Mouse (Mus musculus): Measurements from ENCODE around the gene Spata5. TPM values are rescaled to one million over a fixed set of nuclear protein-coding genes. Genes with fewer than 3 reads are reported as not detected.
"Not testable (repeated sequence)": the region's sequence is repeated elsewhere in the genome, so short reads cannot be mapped to it uniquely, and the experiment has no call there.

The Spata5 gene
- polyA plus RNA-seq, 1 experiment from 2014 or later: 43.9 TPM

DNA sequence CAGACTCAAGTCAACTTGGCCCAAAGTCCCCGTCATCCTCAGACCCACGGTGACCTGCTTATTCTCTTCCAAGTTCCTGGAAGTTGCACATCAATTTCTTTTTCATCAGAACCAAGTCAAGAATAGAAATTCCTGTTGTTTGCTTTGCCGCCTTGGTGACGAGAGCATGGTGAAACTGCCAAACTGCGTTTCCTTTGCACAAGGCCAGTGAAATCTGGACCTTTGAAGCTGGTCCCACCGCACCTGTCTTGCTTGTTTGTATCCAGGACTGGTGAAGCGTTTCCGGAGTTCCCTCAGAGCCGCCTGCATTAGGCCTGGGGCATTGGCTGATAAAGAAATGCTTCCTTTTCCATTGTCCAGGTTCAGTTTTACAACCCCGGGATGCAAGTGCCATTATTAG is 176.0 kb downstream of the Spata5 start:
- no peak for ATAC-seq (ENCODE audit: low FRiP score, low read depth)
- Histone ChIP-seq H3K27ac (replicated peaks) (no peak overlapping the region), H3K9ac (replicated peaks) (no peak overlapping the region), H3K4me2 (replicated peaks) (no peak overlapping the region), H3K36me3 (no peaks in the 10 kb centered on the region), H3K4me3 (no peak overlapping the region), H3K9me3 (no peaks in the 10 kb centered on the region; the same call in 1 of the 2 replicates), H3K27me3 (peaks cover 11% of the 10 kb centered on the region; the same call in 1 of the 2 replicates), H3K4me1 (no peaks in the 10 kb centered on the region; the same call in 1 of the 2 replicates)
- WGBS: 75% methylated on average over 10 of the region's 10 CpGs

DNA sequence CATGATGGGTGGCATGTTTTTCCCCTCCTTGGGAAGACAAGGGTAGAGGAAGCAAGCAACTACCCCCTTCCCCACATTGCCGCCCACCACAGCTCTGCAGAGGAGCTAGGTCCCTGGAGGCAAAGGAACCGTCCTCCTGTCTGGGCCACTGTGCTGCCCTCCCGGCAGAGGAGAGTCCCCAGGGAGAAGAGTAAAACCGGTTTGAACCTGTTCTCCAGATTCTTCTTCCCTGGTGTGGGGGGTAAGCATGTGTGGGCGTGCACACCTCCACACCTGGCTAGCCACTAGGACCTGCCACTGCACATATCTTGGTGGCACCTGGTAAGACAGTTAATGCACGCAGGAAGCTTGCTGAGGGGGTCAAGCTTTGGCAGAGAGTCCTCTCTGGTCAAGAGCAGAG is 176.8 kb downstream of the Spata5 start:
- H3K9ac ChIP-seq (replicated peaks): no peak overlapping the region
- no peaks in the 10 kb centered on the region; the same call in 1 of the 2 replicates for H3K4me1 ChIP-seq
- H3K4me2 ChIP-seq (replicated peaks): no peak overlapping the region
- H3K36me3 ChIP-seq: no peaks in the 10 kb centered on the region
- no peaks in the 10 kb centered on the region for H3K9me3 ChIP-seq
- no peak overlapping the region for H3K27ac ChIP-seq (replicated peaks)
- no peak for ATAC-seq (ENCODE audit: low FRiP score, low read depth)
- 77% methylated on average over 6 of the region's 6 CpGs for WGBS
- H3K27me3 ChIP-seq: peaks cover 11% of the 10 kb centered on the region; the same call in 1 of the 2 replicates
- no peak overlapping the region for H3K4me3 ChIP-seq

DNA sequence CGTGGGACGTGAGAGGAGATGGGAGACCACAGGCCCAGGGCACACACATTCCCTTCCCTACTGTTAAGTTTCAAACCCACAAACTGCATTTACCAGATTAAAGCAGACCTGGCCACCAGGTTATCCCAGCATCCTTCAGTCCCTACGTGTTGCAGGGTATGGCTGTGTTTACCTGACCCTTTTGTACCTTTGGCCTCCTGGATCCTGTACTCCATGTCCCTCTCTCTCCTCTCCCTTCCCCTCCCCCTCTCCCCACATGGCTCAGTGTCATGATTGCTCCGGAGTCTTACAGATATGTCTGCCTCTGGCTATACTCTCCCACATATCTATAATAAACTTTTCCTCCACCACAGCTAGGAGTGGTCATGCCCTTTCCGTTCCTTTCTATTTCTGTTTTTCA is 177.5 kb downstream of the Spata5 start:
- no peak for ATAC-seq (ENCODE audit: low FRiP score, low read depth)
- Histone ChIP-seq H3K4me3 (no peak overlapping the region), H3K27me3 (peaks cover 7% of the 10 kb centered on the region; the same call in 1 of the 2 replicates), H3K4me2 (replicated peaks) (no peak overlapping the region), H3K4me1 (no peaks in the 10 kb centered on the region; the same call in 1 of the 2 replicates), H3K36me3 (no peaks in the 10 kb centered on the region), H3K27ac (replicated peaks) (no peak overlapping the region), H3K9ac (replicated peaks) (no peak overlapping the region), H3K9me3 (no peaks in the 10 kb centered on the region)
- WGBS: 81% methylated on average over 5 of the region's 5 CpGs

DNA sequence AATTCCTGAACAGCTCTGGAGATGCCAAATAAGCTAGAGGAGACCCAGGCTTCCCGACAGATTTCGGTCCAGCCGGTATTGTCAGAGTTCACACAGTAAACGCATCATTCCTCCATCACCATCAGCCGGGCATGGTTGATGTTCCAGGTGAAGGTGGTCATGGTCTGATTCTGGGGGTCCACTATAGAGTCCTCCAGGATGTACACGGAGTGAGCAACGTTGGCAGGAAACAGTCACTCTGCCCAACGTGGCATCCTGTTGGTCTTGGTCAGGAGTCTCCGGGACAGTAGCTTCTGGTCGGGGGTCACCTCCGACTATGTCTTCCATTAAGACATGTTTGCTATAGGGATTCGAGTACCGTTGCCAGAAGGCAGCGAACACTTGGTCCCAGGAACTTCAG is 179.9 kb downstream of the Spata5 start:
- not testable (repeated sequence) for H3K4me3 ChIP-seq; H3K36me3 ChIP-seq; H3K4me1 ChIP-seq; H3K9me3 ChIP-seq; H3K4me2 ChIP-seq (replicated peaks); H3K9ac ChIP-seq (replicated peaks); ATAC-seq (ENCODE audit: low FRiP score, low read depth); H3K27me3 ChIP-seq; H3K27ac ChIP-seq (replicated peaks)
- 94% methylated on average over 14 of the region's 14 CpGs for WGBS

DNA sequence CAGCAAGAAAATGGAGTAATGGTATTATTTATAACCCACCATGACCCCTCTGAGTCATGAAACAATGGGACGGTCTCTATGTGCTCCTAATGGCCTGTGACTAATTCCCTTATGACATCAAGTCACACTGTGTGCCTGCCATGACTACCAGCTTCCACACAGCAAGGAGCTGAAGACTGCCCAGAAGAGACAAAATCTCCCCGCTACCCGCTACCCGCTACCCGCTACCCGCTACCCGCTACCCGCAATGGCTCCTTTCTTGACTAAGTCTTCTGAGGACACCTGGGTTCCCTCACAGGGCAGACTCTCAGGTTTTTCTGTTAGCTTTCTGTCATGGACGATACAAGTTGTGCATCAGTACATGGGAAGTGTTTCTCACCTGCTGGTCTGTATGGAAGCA is 182.7 kb downstream of the Spata5 start:
- WGBS: 97% methylated on average over 9 of the region's 9 CpGs
- H3K9me3 ChIP-seq: no peaks in the 10 kb centered on the region; the same call in 1 of the 2 replicates

DNA sequence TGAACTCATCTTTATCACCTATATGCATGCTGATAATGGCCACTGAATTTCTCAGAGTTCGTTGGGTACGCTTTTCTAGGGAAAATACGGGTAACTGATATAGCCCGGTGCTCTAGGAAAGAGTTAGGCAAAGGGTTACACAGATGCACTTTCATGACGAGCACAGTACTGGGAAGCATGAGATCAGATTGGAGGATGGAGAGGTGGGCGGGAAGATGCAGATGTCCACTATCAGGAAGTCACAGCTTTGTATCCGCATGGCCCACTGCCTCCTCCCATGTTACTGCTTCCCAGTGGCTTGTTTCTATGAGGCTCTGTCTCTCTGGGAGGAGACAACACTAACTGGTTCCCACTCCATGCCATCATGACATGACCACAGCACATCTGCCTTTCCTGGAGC is 183.2 kb downstream of the Spata5 start:
- Histone ChIP-seq H3K4me3 (no peak overlapping the region), H3K27ac (replicated peaks) (no peak overlapping the region), H3K4me1 (peaks cover 9% of the 10 kb centered on the region), H3K9me3 (no peaks in the 10 kb centered on the region; the same call in 1 of the 2 replicates), H3K27me3 (no peaks in the 10 kb centered on the region), H3K36me3 (no peaks in the 10 kb centered on the region), H3K4me2 (replicated peaks) (no peak overlapping the region), H3K9ac (replicated peaks) (no peak overlapping the region)
- WGBS: 89% methylated on average over 7 of the region's 7 CpGs
- no peak for ATAC-seq (ENCODE audit: low FRiP score, low read depth)

More for the DNA sequence above, 182.7 kb downstream of the Spata5 start:
- Histone ChIP-seq H3K27ac (replicated peaks) (no peak overlapping the region), H3K36me3 (no peaks in the 10 kb centered on the region), H3K4me1 (peaks cover 9% of the 10 kb centered on the region), H3K27me3 (no peaks in the 10 kb centered on the region), H3K4me2 (replicated peaks) (no peak overlapping the region), H3K4me3 (no peak overlapping the region), H3K9ac (replicated peaks) (no peak overlapping the region)
- no peak for ATAC-seq (ENCODE audit: low FRiP score, low read depth)

DNA sequence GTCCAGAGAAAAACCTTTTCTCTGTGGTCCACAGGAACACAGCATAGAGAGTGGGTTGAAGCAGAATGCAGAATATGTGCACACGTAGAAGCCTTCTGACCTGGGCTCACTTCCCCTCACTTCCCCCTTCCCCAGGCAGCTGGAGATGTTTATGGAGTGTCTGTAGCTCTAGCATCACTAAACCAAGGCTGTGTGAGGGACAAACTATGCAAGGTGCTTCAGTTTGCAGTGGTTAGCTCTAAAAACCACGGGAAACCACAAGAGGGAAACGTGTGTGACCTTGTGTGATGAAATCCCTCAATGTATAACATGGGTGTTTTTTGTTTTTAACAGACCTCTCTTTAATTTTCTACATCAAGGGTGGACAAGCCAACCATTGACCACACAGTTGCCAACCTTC is 183.8 kb downstream of the Spata5 start:
- Histone ChIP-seq H3K36me3 (no peaks in the 10 kb centered on the region), H3K27ac (replicated peaks) (no peak overlapping the region), H3K9ac (replicated peaks) (no peak overlapping the region), H3K4me1 (peaks cover 9% of the 10 kb centered on the region), H3K4me3 (no peak overlapping the region), H3K27me3 (no peaks in the 10 kb centered on the region), H3K9me3 (no peaks in the 10 kb centered on the region; the same call in 1 of the 2 replicates), H3K4me2 (replicated peaks) (no peak overlapping the region)
- no peak for ATAC-seq (ENCODE audit: low FRiP score, low read depth)
- WGBS: 83% methylated on average over 3 of the region's 3 CpGs

DNA sequence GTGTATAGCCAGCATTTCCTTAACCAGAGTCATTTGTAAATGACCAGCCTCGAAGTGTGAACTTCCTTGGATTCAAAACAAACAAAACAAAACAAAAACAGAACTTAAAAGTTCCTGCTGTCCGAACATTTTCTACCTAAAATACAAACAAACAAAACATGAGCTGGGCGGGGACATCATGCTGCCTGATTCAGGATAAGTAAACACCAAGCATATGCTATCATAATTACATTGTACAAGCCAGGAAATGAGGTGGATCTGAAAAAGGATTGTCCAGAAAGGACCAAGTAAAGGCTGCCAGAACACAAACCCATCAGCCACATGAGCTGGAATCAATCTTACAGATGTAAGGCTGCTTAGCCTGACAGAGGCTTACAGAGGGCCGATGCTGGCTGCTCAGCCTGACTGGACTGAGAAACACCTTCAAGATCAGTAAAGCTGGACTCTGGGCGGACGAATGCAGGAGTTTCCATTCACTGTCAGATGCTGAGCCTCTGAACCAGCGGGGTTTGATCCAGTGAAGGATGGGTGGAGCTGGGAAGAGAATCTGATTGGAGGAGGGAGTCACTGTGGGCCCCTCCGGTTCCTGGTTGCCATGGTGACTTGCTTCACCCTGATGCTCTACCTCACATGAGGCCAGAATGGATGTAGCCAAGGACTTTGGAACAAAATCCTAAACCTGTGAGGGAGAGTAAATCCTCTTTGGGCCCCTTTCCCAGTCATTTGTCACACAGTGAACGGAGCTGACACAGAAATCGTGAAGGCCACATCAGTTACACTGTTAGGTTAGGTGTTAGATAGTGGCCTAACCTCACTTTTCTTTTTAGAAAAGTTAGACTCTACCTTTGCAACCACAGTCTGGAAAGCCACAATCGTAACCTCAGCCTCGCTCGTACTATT is 185.5 kb downstream of the Spata5 start:
- 47% methylated on average over 13 of the region's 13 CpGs for WGBS
- no peak overlapping the region for H3K9ac ChIP-seq (replicated peaks)
- H3K4me2 ChIP-seq (replicated peaks): no peak overlapping the region
- H3K36me3 ChIP-seq: no peaks in the 10 kb centered on the region
- no peaks in the 10 kb centered on the region; the same call in 1 of the 2 replicates for H3K9me3 ChIP-seq
- H3K4me3 ChIP-seq: no peak overlapping the region
- peaks cover 9% of the 10 kb centered on the region for H3K4me1 ChIP-seq
- 0 out of 2 replicates have a peak overlapping the region, but pooled peaks have one; percentile 15 for H3K27ac ChIP-seq (replicated peaks)
- ATAC-seq (ENCODE audit: low FRiP score, low read depth): 0 out of 2 replicates have a peak, but pooled peaks have one; percentile 60
- H3K27me3 ChIP-seq: no peaks in the 10 kb centered on the region

DNA sequence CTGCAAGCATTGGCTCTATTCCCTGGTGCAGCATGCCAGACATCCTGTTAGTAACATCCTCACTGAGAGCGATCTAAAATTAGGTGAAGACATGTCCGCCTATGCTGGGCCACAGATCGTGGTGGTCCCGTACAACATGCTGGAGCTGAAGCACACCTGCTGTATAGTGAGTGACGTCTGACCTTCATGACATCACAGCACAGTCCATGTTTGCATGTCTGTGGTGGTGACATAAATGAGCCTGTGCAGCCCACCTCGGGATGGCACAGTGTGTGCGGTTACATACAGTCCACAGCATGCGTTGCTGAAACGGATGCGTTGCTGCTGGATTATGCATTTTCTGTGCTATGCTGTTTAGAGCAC is 186.2 kb downstream of the Spata5 start:
- H3K4me1 ChIP-seq: peaks cover 9% of the 10 kb centered on the region
- no peaks in the 10 kb centered on the region for H3K27me3 ChIP-seq
- H3K4me3 ChIP-seq: no peak overlapping the region
- H3K9ac ChIP-seq (replicated peaks): no peak overlapping the region
- no peak overlapping the region for H3K27ac ChIP-seq (replicated peaks)
- ATAC-seq (ENCODE audit: low FRiP score, low read depth): no peak
- no peak overlapping the region for H3K4me2 ChIP-seq (replicated peaks)
- H3K9me3 ChIP-seq: no peaks in the 10 kb centered on the region; the same call in 1 of the 2 replicates
- no peaks in the 10 kb centered on the region for H3K36me3 ChIP-seq
- WGBS: 92% methylated on average over 10 of the region's 10 CpGs

DNA sequence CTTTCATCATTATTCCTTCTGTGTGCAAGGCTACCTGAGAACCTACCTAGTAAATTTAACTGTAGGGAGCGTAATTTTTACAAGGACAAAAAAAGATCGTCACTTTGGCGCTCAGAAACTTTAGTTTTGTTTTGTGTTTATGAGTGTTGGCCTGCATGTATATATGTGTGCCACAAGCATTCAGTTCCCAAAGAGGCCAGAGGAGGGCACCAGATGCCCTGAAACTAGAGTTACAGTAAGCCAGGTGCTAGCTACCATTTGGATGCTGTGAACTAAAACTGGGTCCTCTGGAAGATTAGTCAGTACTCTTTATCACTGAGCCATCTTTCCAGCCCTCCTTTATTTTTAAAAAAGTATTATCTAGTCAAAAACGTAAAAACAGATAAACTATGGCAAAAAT is 189.2 kb downstream of the Spata5 start:
- H3K4me3 ChIP-seq: no peak overlapping the region
- H3K27me3 ChIP-seq: no peaks in the 10 kb centered on the region
- H3K4me1 ChIP-seq: peaks cover 9% of the 10 kb centered on the region
- H3K27ac ChIP-seq (replicated peaks): no peak overlapping the region
- ATAC-seq (ENCODE audit: low FRiP score, low read depth): no peak
- H3K4me2 ChIP-seq (replicated peaks): no peak overlapping the region
- 86% methylated on average over 4 of the region's 4 CpGs for WGBS
- no peak overlapping the region for H3K9ac ChIP-seq (replicated peaks)
- H3K36me3 ChIP-seq: no peaks in the 10 kb centered on the region
- no peaks in the 10 kb centered on the region; the same call in 1 of the 2 replicates for H3K9me3 ChIP-seq

DNA sequence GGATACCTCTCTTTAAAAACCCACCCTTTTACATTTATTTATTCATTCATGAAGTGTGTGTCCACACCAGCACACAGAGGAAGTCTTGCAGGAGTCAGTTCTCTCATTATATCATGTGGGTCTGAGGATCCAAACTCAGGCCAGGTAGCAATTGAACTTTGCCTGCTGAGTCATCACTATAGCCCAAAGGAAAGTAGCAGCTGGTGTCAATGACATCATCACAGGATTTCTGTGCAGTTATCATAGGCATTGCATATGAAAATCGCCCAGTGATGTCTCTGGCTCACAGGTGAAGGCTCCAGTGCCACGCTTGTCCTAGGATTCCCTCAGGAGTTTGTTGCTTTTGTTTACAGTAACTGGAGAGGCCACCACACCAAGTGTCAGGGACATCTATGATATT is 191.0 kb downstream of the Spata5 start:
- WGBS: 95% methylated on average over 2 of the region's 2 CpGs
- H3K27ac ChIP-seq (replicated peaks): no peak overlapping the region
- no peak overlapping the region for H3K4me3 ChIP-seq
- H3K4me2 ChIP-seq (replicated peaks): no peak overlapping the region
- no peaks in the 10 kb centered on the region for H3K4me1 ChIP-seq
- no peaks in the 10 kb centered on the region; the same call in 1 of the 2 replicates for H3K9me3 ChIP-seq
- ATAC-seq (ENCODE audit: low FRiP score, low read depth): no peak
- H3K36me3 ChIP-seq: no peaks in the 10 kb centered on the region
- 0 out of 2 replicates have a peak, but pooled peaks cover 3% of the 10 kb centered on the region for H3K27me3 ChIP-seq
- H3K9ac ChIP-seq (replicated peaks): no peak overlapping the region

DNA sequence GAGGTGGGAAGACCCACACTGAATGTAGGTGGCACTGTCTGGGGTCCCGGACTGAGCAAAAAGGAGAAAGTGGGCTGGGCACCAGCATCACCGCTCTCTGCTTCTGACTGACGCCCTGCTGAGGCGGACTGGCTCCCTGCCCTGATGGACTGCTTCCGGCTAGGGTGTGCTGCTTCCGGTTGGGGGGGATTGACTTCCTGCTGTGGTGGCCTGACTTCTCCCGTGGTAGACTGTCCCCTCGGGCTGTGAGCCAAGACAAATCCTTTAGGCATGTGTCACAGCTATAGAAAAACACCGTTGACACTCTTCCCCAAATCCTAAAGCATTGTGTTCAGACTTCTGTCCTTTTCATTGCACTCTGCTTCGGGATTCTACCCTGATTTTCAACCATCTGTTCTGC is 194.0 kb downstream of the Spata5 start:
- Histone ChIP-seq H3K27ac (replicated peaks) (no peak overlapping the region), H3K4me1 (peaks cover 4% of the 10 kb centered on the region; the same call in 1 of the 2 replicates), H3K9me3 (no peaks in the 10 kb centered on the region), H3K4me2 (replicated peaks) (no peak overlapping the region), H3K36me3 (no peaks in the 10 kb centered on the region), H3K27me3 (0 out of 2 replicates have a peak, but pooled peaks cover 3% of the 10 kb centered on the region), H3K4me3 (no peak overlapping the region), H3K9ac (replicated peaks) (no peak overlapping the region)
- WGBS: 61% methylated on average over 10 of the region's 10 CpGs
- no peak for ATAC-seq (ENCODE audit: low FRiP score, low read depth)

All from midbrain, embryonic 12.5 days (tissue).